Mouse (Mus musculus) CH12.LX (cell line): ENCODE measurements around the gene Hic2. TPM values are rescaled to one million over a fixed set of nuclear protein-coding genes. Genes with fewer than 3 reads are reported as not detected.

Experiments
- BHLHE40 ChIP-seq: IDR thresholded peaks from 2 replicates; pipeline ENCODE4 v1.6.1; 2011; ENCODE audit warnings: mild to moderate bottlenecking, low read depth, low read length, improper control_type of control experiment
- CHD2 ChIP-seq: IDR thresholded peaks from 2 replicates; pipeline ENCODE4 v1.6.1; 2011; ENCODE audit warnings: low read length, improper control_type of control experiment
- ELF1 ChIP-seq: IDR thresholded peaks from 2 replicates; pipeline ENCODE4 v1.6.1; 2014; ENCODE audit warnings: low read depth, mild to moderate bottlenecking, inconsistent platforms, low read length, improper control_type of control experiment
- ETS1 ChIP-seq: conservative IDR thresholded peaks from 2 replicates; pipeline ENCODE4 v1.6.1; 2012; ENCODE audit warnings: low read depth, mild to moderate bottlenecking, inconsistent platforms, low read length, improper control_type of control experiment, moderate library complexity
- GABPA ChIP-seq: IDR thresholded peaks from 2 replicates; pipeline ENCODE4 v1.6.1; 2012; ENCODE audit warnings: low read depth, low read length, improper control_type of control experiment, inconsistent platforms; ENCODE audit not compliant: insufficient replicate concordance
- HCFC1 ChIP-seq: IDR thresholded peaks from 2 replicates; pipeline ENCODE4 v1.6.1; 2012; ENCODE audit warnings: low read depth, mild to moderate bottlenecking, inconsistent platforms, low read length, improper control_type of control experiment
- IRF4 ChIP-seq: IDR thresholded peaks from 2 replicates; pipeline ENCODE4 v1.6.1; 2014; ENCODE audit warnings: low read depth, mild to moderate bottlenecking, inconsistent platforms, low read length, improper control_type of control experiment
- KAT2A ChIP-seq: IDR thresholded peaks from 2 replicates; pipeline ENCODE4 v1.6.1; 2012; ENCODE audit warnings: low read length, improper control_type of control experiment, inconsistent platforms; ENCODE audit not compliant: insufficient replicate concordance
- MAFK ChIP-seq: IDR thresholded peaks from 2 replicates; pipeline ENCODE4 v1.6.1; 2011; ENCODE audit warnings: low read length, improper control_type of control experiment; ENCODE audit not compliant: insufficient replicate concordance
- MAZ ChIP-seq: IDR thresholded peaks from 2 replicates; pipeline ENCODE4 v1.6.1; 2012; ENCODE audit warnings: low read depth, mild to moderate bottlenecking, inconsistent platforms, low read length, improper control_type of control experiment, moderate library complexity
- MEF2A ChIP-seq: IDR thresholded peaks from 2 replicates; pipeline ENCODE4 v1.6.1; 2014; ENCODE audit warnings: low read depth, mild to moderate bottlenecking, inconsistent platforms, low read length, improper control_type of control experiment, borderline replicate concordance
- MXI1 ChIP-seq: IDR thresholded peaks from 2 replicates; pipeline ENCODE4 v1.6.1; 2011; ENCODE audit warnings: mild to moderate bottlenecking, low read depth, low read length, improper control_type of control experiment
- MYC ChIP-seq: IDR thresholded peaks from 2 replicates; pipeline ENCODE4 v1.6.1; 2011; ENCODE audit warnings: low read depth, mild to moderate bottlenecking, improper control_type of control experiment, low read length
- NRF1 ChIP-seq: IDR thresholded peaks from 2 replicates; pipeline ENCODE4 v1.6.1; 2014; ENCODE audit warnings: low read depth, mild to moderate bottlenecking, inconsistent platforms, low read length, improper control_type of control experiment, moderate library complexity
- RCOR1 ChIP-seq: conservative IDR thresholded peaks from 2 replicates; pipeline ENCODE4 v1.6.1; 2012; ENCODE audit warnings: low read depth, mild to moderate bottlenecking, inconsistent platforms, low read length, improper control_type of control experiment
- SIN3A ChIP-seq: IDR thresholded peaks from 2 replicates; pipeline ENCODE4 v1.6.1; 2012; ENCODE audit warnings: low read length, improper control_type of control experiment, inconsistent platforms
- SMC3 ChIP-seq: IDR thresholded peaks from 2 replicates; pipeline ENCODE4 v1.6.1; 2011; ENCODE audit warnings: low read depth, low read length, improper control_type of control experiment
- TCF12 ChIP-seq: IDR thresholded peaks from 2 replicates; pipeline ENCODE4 v1.6.1; 2014; ENCODE audit warnings: low read depth, mild to moderate bottlenecking, inconsistent platforms, low read length, improper control_type of control experiment
- UBTF ChIP-seq: IDR thresholded peaks from 2 replicates; pipeline ENCODE4 v1.6.1; 2012; ENCODE audit warnings: low read depth, mild to moderate bottlenecking, inconsistent platforms, low read length, improper control_type of control experiment, moderate library complexity
- USF2 ChIP-seq: conservative IDR thresholded peaks from 2 replicates; pipeline ENCODE4 v1.6.1; 2011; ENCODE audit warnings: low read depth, low read length, improper control_type of control experiment
- ZC3H11A ChIP-seq: IDR thresholded peaks from 2 replicates; pipeline ENCODE4 v1.6.1; 2012; ENCODE audit warnings: low read depth, mild to moderate bottlenecking, inconsistent platforms, low read length, improper control_type of control experiment
- ZMIZ1 ChIP-seq: IDR thresholded peaks from 2 replicates; pipeline ENCODE4 v1.6.1; 2012; ENCODE audit warnings: low read depth, mild to moderate bottlenecking, inconsistent platforms, low read length, improper control_type of control experiment
- polyA plus RNA-seq: library from polyadenylated mRNA; unstranded; fragments of >175 nt; gene quantifications from 2 replicates; pipeline ENCODE4 v1.2.1, GENCODE M21; 2012; ENCODE audit warnings: low read depth; ENCODE audit not compliant: insufficient read length
- total RNA-seq, 2 experiments: library from RNA; depleted of rRNA; stranded (reverse); fragments of 300-350 nt in 1 of 2; fragments of >200 nt in 1 of 2; gene quantifications; 2 replicates each; pipeline ENCODE4 v1.2.3; 2012 to 2014

The Hic2 gene
- total and polyA plus RNA-seq, 3 experiments: 6.2 to 9.6 (median 8.1) TPM

DNA sequence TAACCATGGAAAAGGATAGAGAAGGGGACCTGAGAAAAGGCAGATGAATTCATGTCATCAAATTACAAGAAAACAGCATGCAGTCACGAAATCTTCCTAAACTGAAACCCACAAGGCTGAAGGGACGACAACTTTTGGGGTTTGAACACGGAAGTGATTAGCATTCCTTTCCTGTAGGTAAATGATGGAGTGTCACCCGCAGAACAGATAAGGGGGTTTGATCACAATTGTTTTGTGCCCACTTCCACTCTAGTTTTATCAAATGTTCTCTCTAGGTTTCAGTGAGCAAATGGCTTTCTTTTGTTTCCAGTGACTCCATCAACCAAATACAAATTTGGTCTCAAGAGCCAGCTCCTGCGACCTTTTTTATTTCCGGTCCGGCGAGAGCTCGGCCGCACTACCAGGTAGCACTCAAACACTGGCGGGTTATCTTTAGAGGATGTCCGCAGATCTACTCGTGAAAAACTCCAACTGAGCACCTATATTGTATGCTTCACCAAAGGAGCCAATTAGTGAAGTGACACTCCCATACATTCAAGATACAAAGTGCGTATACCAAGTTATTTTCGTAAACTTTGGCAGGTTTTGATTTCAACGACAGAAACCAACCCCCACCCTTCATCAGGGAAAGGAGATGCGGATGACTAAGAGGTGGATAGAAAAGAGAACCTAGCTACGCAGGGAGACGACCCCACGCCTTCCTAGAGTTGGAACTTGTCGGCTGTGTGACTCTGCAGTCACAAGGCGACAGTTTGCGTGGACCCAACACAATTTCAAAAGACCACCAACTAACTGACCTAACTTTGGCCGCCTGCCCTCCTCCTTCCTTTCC is 33.0 kb upstream of the Hic2 start (continued):
- peak; percentile 68 for TF ChIP-seq ELF1
- no peak for TF ChIP-seq ETS1
- no peak for TF ChIP-seq KAT2A
- no peak for TF ChIP-seq USF2
- no peak; the same call in 1 of the 2 replicates for TF ChIP-seq HCFC1
- peak; percentile 86 for TF ChIP-seq SIN3A
- TF ChIP-seq MXI1: peak; percentile 15; the same call in 1 of the 2 replicates
- 0 out of 2 replicates have a peak, but pooled peaks have one; percentile 15 for TF ChIP-seq MYC
- TF ChIP-seq UBTF: no peak
- TF ChIP-seq BHLHE40: no peak
- TF ChIP-seq NRF1: no peak
- TF ChIP-seq CHD2: peak; percentile 58; the same call in 1 of the 2 replicates
- TF ChIP-seq IRF4: no peak; the same call in 1 of the 2 replicates
- no peak for TF ChIP-seq RCOR1
- no peak for TF ChIP-seq MAFK
- TF ChIP-seq GABPA: no peak
- peak; percentile 31; the same call in 1 of the 2 replicates for TF ChIP-seq TCF12
- TF ChIP-seq MEF2A: no peak
- no peak for TF ChIP-seq SMC3
- no peak for TF ChIP-seq ZC3H11A
- TF ChIP-seq MAZ: 0 out of 2 replicates have a peak, but pooled peaks have one; percentile 13
- no peak for TF ChIP-seq ZMIZ1
- TF ChIP-seq, all 38 proteins: peak for 12
